ENCODE assay signal across 30 mouse cellular contexts in the genomic region with DNA sequence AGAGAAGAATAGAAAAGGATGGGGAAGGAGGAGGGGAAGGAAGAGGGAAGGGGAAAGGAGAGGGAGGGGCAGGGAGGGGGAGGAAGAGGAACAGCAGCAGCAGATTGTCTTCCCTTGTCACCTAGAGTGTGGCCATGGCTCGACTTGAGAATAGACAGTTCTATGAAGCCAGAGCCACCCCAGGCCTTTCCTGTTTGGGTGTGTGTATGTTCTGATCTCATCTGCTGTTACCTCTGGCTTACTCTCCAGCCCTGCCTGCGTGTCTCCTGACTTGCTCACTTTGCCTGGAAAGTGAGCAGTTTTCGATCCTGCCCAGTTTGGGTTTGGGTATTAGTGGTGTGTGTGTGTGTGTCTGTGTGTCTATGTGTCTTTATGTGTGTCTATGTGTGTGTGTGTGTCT. TPM values are rescaled to one million over a fixed set of nuclear protein-coding genes. Genes with fewer than 3 reads are reported as not detected.
DNase-seq lines count a peak whose midpoint lies in the region; ATAC-seq and TF ChIP-seq lines count a peak whose summit lies in the region.
"Had no signal": no experiment of that assay in that cellular context is flagged by ENCODE, and none has a peak within 500 bp of the region (broad histone marks: within the 10 kb centered on the region; RNA-seq: fewer than 3 reads in every experiment).

No protein-coding gene starts in this region.

- no peak for DNase-seq in heart, postnatal 4 days
- no peak for DNase-seq in lung, adult 2 months
- peak; percentile 9 to 11 for DNase-seq in urinary bladder, postnatal 36 days (ENCODE audit: low spot score in 2 of 2)
- no peak for DNase-seq in urinary bladder, postnatal 4 days (ENCODE audit: low spot score in 2 of 2)
- DNase-seq in thymus, postnatal 25 days: no peak
- DNase-seq: adrenal gland, postnatal 14 days; cerebellum, adult 11-12 months; cerebellum, adult 9-11 months; embryo, embryonic 11 days; gastrocnemius, postnatal 36 days; kidney, adult 18-20 months; layer of hippocampus, adult 9-11 months; liver; retina, postnatal 1 day; right cerebral cortex, postnatal 14 days; thymus, postnatal 14 days had no signal

- peaks cover 5% of the 10 kb centered on the region; the same call in 1 of the 2 replicates for H3K4me1 ChIP-seq in heart, embryonic 12.5 days (replicated peaks)
- H3K4me1 ChIP-seq in lung, embryonic 16.5 days (replicated peaks; ENCODE audit: control insufficient read depth, insufficient read depth, low read length): peaks cover 5% of the 10 kb centered on the region; the same call in 1 of the 2 replicates
- H3K4me1 ChIP-seq in lung, adult 2 months (ENCODE audit: control insufficient read depth, insufficient read depth, low read length): peaks cover 8% of the 10 kb centered on the region
- H3K4me1 ChIP-seq: embryonic facial prominence, embryonic 12.5 days; heart, embryonic 15.5 days; neural tube, embryonic 15.5 days; stomach, embryonic 15.5 days had no signal

- TF ChIP-seq POLR2A in lung, adult 2 months (IDR thresholded peaks at IDR 0.05; ENCODE audit: borderline replicate concordance, extremely low read depth, low read depth, low read length): no peak

- no peak overlapping the region for H3K4me3 ChIP-seq in heart, embryonic 12.5 days
- H3K4me3 ChIP-seq in lung, embryonic 16.5 days (ENCODE audit: low read length): no peak overlapping the region
- H3K4me3 ChIP-seq in lung, adult 2 months (replicated peaks; ENCODE audit: extremely low read depth, low read depth, low read length): no peak overlapping the region
- H3K4me3 ChIP-seq: embryonic facial prominence, embryonic 12.5 days; heart, embryonic 15.5 days; kidney, embryonic 15.5 days; midbrain, embryonic 13.5 days; neural tube, embryonic 15.5 days; stomach, embryonic 15.5 days had no signal

- ATAC-seq in heart, embryonic 12.5 days (ENCODE audit: insufficient number of reproducible peaks, low FRiP score): 0 out of 2 replicates have a peak, but pooled peaks have one; percentile 45
- peak; percentile 31; the same call in 1 of the 2 replicates for ATAC-seq in lung, embryonic 16.5 days (ENCODE audit: low read depth)
- ATAC-seq: CD4-positive, CD25-positive, alpha-beta regulatory T cell, adult 4 months; forebrain, embryonic 14.5 days; hindbrain, embryonic 16.5 days; midbrain, embryonic 13.5 days had no signal

- H3K27me3 ChIP-seq in heart, embryonic 12.5 days (replicated peaks): no peaks in the 10 kb centered on the region
- H3K27me3 ChIP-seq in lung, embryonic 16.5 days (ENCODE audit: control insufficient read depth, insufficient read depth, low read depth, low read length): no peaks in the 10 kb centered on the region
- H3K27me3 ChIP-seq: embryonic facial prominence, embryonic 12.5 days; heart, embryonic 15.5 days; kidney, embryonic 15.5 days; midbrain, embryonic 13.5 days; neural tube, embryonic 15.5 days; stomach, embryonic 15.5 days had no signal

- 55% methylated on average over 3 of the region's 3 CpGs for WGBS in heart, embryonic 12.5 days
- WGBS in lung, embryonic 16.5 days: 62% methylated on average over 3 of the region's 3 CpGs
- WGBS in lung, adult 2 months: 46% methylated on average over 3 of the region's 3 CpGs

- H3K9me3 ChIP-seq in heart, embryonic 12.5 days (replicated peaks): no peaks in the 10 kb centered on the region
- H3K9me3 ChIP-seq in lung, embryonic 16.5 days (ENCODE audit: control insufficient read depth, low read length): no peaks in the 10 kb centered on the region
- H3K9me3 ChIP-seq: embryonic facial prominence, embryonic 12.5 days; heart, embryonic 15.5 days; kidney, embryonic 15.5 days; midbrain, embryonic 13.5 days; neural tube, embryonic 15.5 days; stomach, embryonic 15.5 days had no signal

- TF ChIP-seq CTCF in lung, adult 2 months (IDR thresholded peaks at IDR 0.05; ENCODE audit: insufficient read depth, low read length): no peak

- no peak overlapping the region for H3K27ac ChIP-seq in heart, embryonic 12.5 days (ENCODE audit: poor library complexity, severe bottlenecking)
- no peak overlapping the region for H3K27ac ChIP-seq in lung, embryonic 16.5 days (ENCODE audit: low read length)
- H3K27ac ChIP-seq: embryonic facial prominence, embryonic 12.5 days; kidney, embryonic 15.5 days; liver, embryonic 14.5 days; macrophage; midbrain, embryonic 13.5 days; neural tube, embryonic 15.5 days; stomach, embryonic 15.5 days had no signal

- H3K36me3 ChIP-seq in heart, embryonic 12.5 days: no peaks in the 10 kb centered on the region
- no peaks in the 10 kb centered on the region for H3K36me3 ChIP-seq in lung, embryonic 16.5 days (ENCODE audit: control insufficient read depth, insufficient read depth, low read length)
- H3K36me3 ChIP-seq: embryonic facial prominence, embryonic 12.5 days; heart, embryonic 15.5 days; kidney, embryonic 15.5 days; midbrain, embryonic 13.5 days; neural tube, embryonic 15.5 days; stomach, embryonic 15.5 days had no signal

- H3K9ac ChIP-seq in heart, embryonic 12.5 days: no peak overlapping the region
- no peak overlapping the region for H3K9ac ChIP-seq in lung, embryonic 16.5 days (ENCODE audit: low read length)
- H3K9ac ChIP-seq: embryonic facial prominence, embryonic 12.5 days; heart, embryonic 15.5 days; kidney, embryonic 15.5 days; liver, embryonic 14.5 days; midbrain, embryonic 13.5 days; neural tube, embryonic 15.5 days; stomach, embryonic 15.5 days had no signal

- H3K4me2 ChIP-seq in heart, embryonic 12.5 days: no peak overlapping the region
- no peak overlapping the region for H3K4me2 ChIP-seq in lung, embryonic 16.5 days (ENCODE audit: low read depth, low read length)
- H3K4me2 ChIP-seq: embryonic facial prominence, embryonic 12.5 days; heart, embryonic 15.5 days; kidney, embryonic 15.5 days; midbrain, embryonic 13.5 days; neural tube, embryonic 15.5 days; stomach, embryonic 15.5 days had no signal

RNA-seq across cellular contexts. Expression of a gene that starts 23.0 kb away (rescaled TPM):
- 8.6 and 9.5 TPM in 2 replicates for polyA plus RNA-seq in heart, embryonic 12.5 days (2016; fragmentation: Nextera tagmentation; extraction: Ambion mirVana)
- total RNA-seq in heart, postnatal 4 days (2021): 10 to 100 TPM; 22.1 to 22.7 TPM
- 11.0 and 11.9 TPM in 2 replicates for polyA plus RNA-seq in lung, embryonic 16.5 days (2015; fragmentation: Nextera tagmentation; extraction: Ambion mirVana)
- 6.5 and 8.6 TPM in 2 replicates for polyA plus RNA-seq in lung, adult 2 months (2012; rRNA removed)
- total RNA-seq: megakaryocyte-erythroid progenitor cell, adult 5-6 weeks had no signal

Comparison
In these comparisons a context has a peak if more than half of its experiments do, and no peak if none do; other contexts are left out.
1. DNase-seq: peak in urinary bladder, postnatal 36 days (2 of 2); none in heart, postnatal 4 days (single experiment), lung, adult 2 months (single experiment), urinary bladder, postnatal 4 days (0 of 2) and thymus, postnatal 25 days (single experiment).